Mouse (Mus musculus): ENCODE results near the gene Rasl11a. TPM values are rescaled to one million over a fixed set of nuclear protein-coding genes. Genes with fewer than 3 reads are reported as not detected.
A peak's percentile ranks its signal among the peaks of the same experiment; 100 is the strongest.

Rasl11a gene
- total RNA-seq (2021): 10 to 100 TPM in 1 of 2 experiments, 1 to 10 TPM in 1; 9.2 to 12.2 TPM

GRCm38 (mm10) chr5:146844945-146845365 is at the start of gene Rasl11a:
Gene Rasl11a (plus strand): TSS chr5:146845071.
- intact Hi-C loops (cut with DNase I): loop anchor here (5.0 kb wide), 1 partner anchor 138 kb away; no protein-coding TSS in a partner anchor
- peak; percentile 75 to 93 for DNase-seq (ENCODE audit: extremely low spot score in 1 of 2, low spot score in 2 of 2)

DNA sequence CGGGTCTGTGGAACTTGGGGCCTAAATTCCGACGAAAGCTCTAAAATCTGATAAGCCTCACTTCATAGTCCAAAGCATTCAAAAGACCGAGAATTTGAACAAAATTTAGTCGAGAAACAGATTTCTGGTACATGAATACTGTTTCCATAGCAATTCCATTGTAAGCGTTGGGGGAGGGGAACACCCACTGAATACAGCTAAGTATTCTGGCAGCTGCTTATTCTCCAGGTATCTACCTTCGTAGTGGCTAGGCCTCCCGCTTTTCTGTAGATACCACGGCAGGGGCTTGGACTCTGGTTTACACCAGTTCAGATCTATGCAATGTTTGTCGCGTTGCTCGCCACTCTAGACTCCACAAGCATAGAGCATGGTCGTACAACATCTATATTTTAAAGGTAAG is 49.1 kb upstream of the Rasl11a start:
- intact Hi-C loops (cut with DNase I): loop anchor here (2.0 kb wide), 1 partner anchor 37 kb away; the partner anchor contains the start of gene Rpl21
- DNase-seq (ENCODE audit: extremely low spot score in 1 of 2, low spot score in 2 of 2): peak in 1 of 2 experiments; percentile 54

GRCm38 (mm10) chr5:146798031-146798430 is 46.8 kb upstream of the Rasl11a start:
- intact Hi-C loops (cut with DNase I): no loop called here
- no peak for DNase-seq (ENCODE audit: extremely low spot score in 1 of 2, low spot score in 2 of 2)

DNA sequence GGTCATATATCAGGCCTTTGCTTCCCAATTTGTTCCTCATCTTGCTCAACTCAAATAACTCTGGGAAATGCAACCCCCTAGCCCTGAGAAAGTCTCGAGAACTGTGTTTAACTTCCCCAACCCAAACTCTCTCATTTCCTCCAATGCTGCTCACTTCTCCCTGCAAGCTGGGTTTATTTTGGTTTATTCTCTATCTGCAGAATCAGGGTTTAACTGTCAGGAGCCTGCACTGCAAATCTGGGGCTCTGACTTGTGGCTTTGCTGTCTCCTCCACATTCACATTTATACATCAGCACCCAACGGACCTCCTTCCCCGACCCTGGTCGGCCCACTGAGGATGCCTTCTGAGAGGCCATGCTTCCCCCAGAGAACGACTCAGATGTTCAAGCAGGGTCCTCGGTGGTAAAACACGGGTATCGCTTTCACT is 38.9 kb upstream of the Rasl11a start:
- DNase-seq (ENCODE audit: extremely low spot score in 1 of 2, low spot score in 2 of 2): no peak
- intact Hi-C loops (cut with DNase I): no loop called here

DNA sequence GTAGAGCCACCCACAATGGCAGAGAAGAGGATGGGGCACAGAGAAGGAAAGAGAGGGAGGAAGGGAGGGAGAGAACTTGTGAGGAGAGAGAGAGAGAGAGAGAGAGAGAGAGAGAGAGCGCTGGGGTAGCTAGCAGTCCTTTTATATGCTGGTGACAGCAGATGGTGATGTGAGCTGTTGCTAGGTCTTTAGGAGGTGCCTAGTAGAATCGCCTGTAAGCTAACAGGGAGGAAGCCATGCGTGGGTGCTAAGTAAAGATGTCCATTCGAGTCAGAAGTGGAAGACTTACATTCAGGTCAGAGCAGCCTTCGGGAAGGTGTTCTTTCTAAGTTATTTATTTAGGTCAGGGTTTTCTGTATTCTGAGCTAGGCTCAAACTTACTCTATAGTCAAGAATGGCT is 34.9 kb upstream of the Rasl11a start:
- no peak for DNase-seq (ENCODE audit: extremely low spot score in 1 of 2, low spot score in 2 of 2)

GRCm38 (mm10) chr5:146812866-146813265 is 32.0 kb upstream of the Rasl11a start:
- intact Hi-C loops (cut with DNase I): no loop called here
- DNase-seq (ENCODE audit: extremely low spot score in 1 of 2, low spot score in 2 of 2): no peak

More for the DNA sequence above, 34.9 kb upstream of the Rasl11a start:
- intact Hi-C loops (cut with DNase I): no loop called here

- intact Hi-C loops (cut with DNase I): no loop called here
- no peak for DNase-seq (ENCODE audit: extremely low spot score in 1 of 2, low spot score in 2 of 2)
Measured at GRCm38 (mm10) chr5:146813421-146813820, 31.4 kb upstream of the Rasl11a start.

DNA sequence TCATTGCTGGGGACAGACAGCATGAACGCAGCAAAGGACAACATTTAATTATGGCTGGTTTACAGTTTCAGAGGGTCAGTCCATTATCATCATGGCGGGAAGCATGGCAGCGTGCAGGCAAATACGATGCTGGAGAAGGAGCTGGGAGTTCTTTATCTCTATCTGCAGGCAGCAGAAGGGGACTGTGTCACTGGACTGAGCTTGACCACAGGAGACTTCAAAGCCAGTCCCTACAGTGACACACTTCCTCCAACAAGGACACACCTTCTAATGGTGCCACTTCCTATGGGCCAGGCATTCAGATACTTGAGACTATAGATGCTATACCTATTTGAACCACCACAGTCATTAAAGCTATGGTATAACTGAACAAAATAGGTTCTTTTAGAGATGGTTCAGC is 29.5 kb upstream of the Rasl11a start:
- no peak for DNase-seq (ENCODE audit: extremely low spot score in 1 of 2, low spot score in 2 of 2)
- intact Hi-C loops (cut with DNase I): no loop called here

GRCm38 (mm10) chr5:146817583-146817982 is 27.3 kb upstream of the Rasl11a start:
- intact Hi-C loops (cut with DNase I): no loop called here

GRCm38 (mm10) chr5:146818906-146819623 is 25.8 kb upstream of the Rasl11a start:
- intact Hi-C loops (cut with DNase I): no loop called here

More at GRCm38 (mm10) chr5:146817583-146817982, 27.3 kb upstream of the Rasl11a start:
- DNase-seq (ENCODE audit: extremely low spot score in 1 of 2, low spot score in 2 of 2): no peak

DNA sequence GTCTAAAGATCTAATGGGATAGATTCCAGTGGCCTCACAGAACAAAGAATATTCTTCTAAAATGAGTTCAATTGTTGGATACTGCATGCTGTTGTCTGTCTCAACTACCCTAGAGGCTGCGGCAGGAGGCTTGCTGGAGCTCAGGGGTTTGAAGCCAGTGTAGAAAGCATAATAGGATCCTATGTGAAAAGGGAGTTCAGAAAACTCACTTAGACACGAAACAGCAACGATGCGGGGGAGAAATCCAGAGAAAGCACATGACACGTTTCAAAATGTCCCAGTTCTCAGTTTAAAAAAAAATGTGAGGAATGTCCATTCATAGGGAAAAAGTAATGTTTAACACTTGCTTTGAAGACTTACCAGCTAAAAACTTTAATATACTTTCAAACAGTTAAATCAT is 21.9 kb upstream of the Rasl11a start:
- intact Hi-C loops (cut with DNase I): no loop called here
- no peak for DNase-seq (ENCODE audit: extremely low spot score in 1 of 2, low spot score in 2 of 2)

More at GRCm38 (mm10) chr5:146818906-146819623, 25.8 kb upstream of the Rasl11a start:
- no peak for DNase-seq (ENCODE audit: extremely low spot score in 1 of 2, low spot score in 2 of 2)

DNA sequence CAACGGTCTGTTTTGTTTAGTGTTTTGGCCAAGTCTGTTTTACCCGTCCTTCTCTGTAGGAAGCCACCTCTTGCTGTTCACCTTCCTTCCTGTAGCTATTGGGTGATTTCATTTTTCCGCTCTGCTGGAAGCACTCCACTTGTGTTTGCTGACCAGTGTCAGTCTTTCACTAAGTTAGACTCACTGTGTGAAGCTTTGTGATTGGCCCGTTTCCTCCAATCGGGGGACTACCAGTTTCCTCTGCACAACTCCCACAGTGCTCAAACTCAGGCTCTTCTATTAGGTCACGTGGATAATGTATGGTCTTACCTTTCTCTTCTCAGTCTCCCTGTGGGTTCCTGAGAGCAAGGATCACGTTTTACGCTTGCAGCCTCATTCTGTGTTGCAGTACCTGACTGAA is 15.3 kb upstream of the Rasl11a start:
- intact Hi-C loops (cut with DNase I): no loop called here
- no peak for DNase-seq (ENCODE audit: extremely low spot score in 1 of 2, low spot score in 2 of 2)

DNA sequence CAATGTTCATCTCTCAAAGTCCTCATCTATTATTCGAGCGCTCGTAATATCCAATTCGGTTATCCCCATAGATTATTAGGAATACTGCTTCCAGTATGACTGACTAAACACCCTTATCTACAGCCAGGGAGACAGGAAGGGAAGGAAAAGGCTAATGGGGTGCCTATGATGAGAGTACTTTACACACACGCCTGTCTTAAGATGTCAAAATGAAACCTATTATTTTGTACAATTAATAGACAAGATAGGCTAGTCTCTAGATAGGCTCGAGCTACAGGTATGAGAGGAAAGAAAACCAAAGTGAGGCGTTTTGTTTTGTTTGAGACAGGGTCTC is 12.5 kb upstream of the Rasl11a start:
- DNase-seq (ENCODE audit: extremely low spot score in 1 of 2, low spot score in 2 of 2): no peak
- intact Hi-C loops (cut with DNase I): loop anchor here (2.0 kb wide), 1 partner anchor 38 kb away; the partner anchor contains the start of gene Usp12

GRCm38 (mm10) chr5:146832769-146833448 is 12.0 kb upstream of the Rasl11a start, which contains the start of gene Rpl21:
Gene Rpl21 (plus strand): TSS chr5:146832890.
- intact Hi-C loops (cut with DNase I): loop anchor here (2.0 kb wide), 1 partner anchor 38 kb away; the partner anchor contains the start of gene Usp12
- DNase-seq (ENCODE audit: extremely low spot score in 1 of 2, low spot score in 2 of 2): peak; percentile 92 to 94

DNA sequence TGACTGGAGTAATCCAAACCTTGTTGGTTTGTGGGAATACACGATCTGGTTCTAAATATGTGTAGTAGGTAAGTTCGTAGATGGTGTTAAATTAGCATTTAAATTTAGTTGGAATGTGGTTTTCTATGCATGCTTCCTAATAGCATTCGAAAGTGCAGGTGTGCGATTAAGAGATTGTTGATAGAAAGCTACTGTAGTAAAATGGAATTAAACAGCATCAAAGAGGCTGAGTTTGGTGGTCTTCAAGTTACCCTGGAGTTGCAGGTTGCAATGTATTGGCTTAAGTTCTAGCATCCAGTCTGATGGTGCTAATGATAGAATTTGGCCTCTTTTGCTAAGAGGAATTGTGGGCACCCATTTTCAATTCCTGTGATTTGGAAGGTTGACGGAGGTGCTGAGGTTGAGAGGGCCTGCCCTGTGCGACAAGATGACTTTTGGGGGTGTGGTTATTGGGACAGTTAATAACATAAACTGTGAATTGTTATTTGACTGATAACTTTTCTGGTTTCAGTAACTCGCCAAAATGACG is 11.1 kb upstream of the Rasl11a start:
- DNase-seq (ENCODE audit: extremely low spot score in 1 of 2, low spot score in 2 of 2): no peak
- intact Hi-C loops (cut with DNase I): loop anchor here (2.0 kb wide), 1 partner anchor 39 kb away; the partner anchor contains the start of gene Usp12

DNA sequence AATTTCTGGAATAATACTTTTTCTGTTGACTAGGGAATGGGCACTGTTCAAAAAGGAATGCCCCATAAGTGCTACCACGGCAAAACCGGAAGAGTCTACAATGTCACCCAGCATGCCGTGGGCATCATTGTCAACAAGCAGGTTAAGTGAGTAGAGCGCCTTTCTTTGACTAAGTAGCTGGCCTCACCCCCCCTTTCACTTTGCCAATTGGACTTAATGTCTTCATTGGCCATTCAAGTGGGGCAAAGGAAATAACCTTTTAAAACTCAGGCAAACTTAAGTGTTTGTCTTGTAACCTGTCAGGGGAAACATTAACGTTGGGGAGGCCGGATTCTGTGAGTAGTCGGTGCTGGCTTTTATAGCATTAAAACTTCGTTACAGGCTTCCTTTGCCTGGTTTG is 9.9 kb upstream of the Rasl11a start:
- no peak for DNase-seq (ENCODE audit: extremely low spot score in 1 of 2, low spot score in 2 of 2)
- intact Hi-C loops (cut with DNase I): no loop called here

GRCm38 (mm10) chr5:146837967-146838720 is 6.7 kb upstream of the Rasl11a start:
- intact Hi-C loops (cut with DNase I): no loop called here

GRCm38 (mm10) chr5:146838836-146839648 is 5.8 kb upstream of the Rasl11a start:
- intact Hi-C loops (cut with DNase I): no loop called here
- no peak for DNase-seq (ENCODE audit: extremely low spot score in 1 of 2, low spot score in 2 of 2)

More at GRCm38 (mm10) chr5:146837967-146838720, 6.7 kb upstream of the Rasl11a start:
- DNase-seq (ENCODE audit: extremely low spot score in 1 of 2, low spot score in 2 of 2): no peak

Data from left cerebral cortex, postnatal 10 days (tissue).